Comparison of ENCODE assay signal across 9 mouse cellular contexts in the genomic region with DNA sequence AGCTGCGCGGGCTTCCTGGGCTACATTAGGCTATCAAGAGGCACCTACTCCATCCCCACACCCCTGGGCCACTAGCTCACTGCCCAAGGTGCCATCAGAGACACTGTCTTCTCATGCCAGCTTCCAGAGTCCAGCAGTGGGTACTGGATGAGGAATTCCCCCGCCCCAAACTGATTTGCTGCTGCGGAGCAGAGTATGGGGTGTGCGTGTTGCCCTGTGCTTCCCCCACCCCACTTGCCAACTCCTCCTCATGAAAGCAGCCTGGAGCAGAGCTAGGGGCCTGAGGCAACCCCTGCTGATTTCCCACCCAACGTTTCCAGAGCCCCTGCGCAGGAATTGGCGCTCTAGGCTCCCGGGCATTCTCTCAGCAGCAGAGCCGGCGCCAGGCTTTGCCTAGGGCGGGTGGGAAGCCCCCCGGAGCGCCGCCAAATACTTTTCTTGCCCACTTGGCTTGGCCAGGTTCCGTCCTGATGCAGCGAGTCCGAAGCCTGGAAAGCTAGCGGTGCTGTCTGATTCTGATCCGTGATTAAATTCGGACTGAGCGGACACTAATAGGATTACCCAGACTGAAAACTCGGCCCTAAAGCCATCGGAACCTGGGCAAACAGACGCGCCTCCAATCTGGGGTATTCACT. TPM values are rescaled to one million over a fixed set of nuclear protein-coding genes. Genes with fewer than 3 reads are reported as not detected.
DNase-seq lines count a peak whose midpoint lies in the region; ATAC-seq and TF ChIP-seq lines count a peak whose summit lies in the region.
"Had no signal": no experiment of that assay in that cellular context is flagged by ENCODE, and none has a peak within 500 bp of the region (broad histone marks: within the 10 kb centered on the region; RNA-seq: fewer than 3 reads in every experiment).

No protein-coding gene starts in this region.

- no peaks in the 10 kb centered on the region for H3K9me3 ChIP-seq in hindbrain, embryonic 15.5 days
- H3K9me3 ChIP-seq in limb, embryonic 14.5 days (ENCODE audit: control insufficient read depth, low read length) = no peaks in the 10 kb centered on the region

- peak overlapping the region; percentile 54 for H3K4me3 ChIP-seq in hindbrain, embryonic 15.5 days
- peak overlapping the region; percentile 44 for H3K4me3 ChIP-seq in limb, embryonic 14.5 days (replicated peaks; ENCODE audit: low read length)

- peaks cover 18% of the 10 kb centered on the region for H3K4me1 ChIP-seq in hindbrain, embryonic 15.5 days (replicated peaks)
- no peaks in the 10 kb centered on the region for H3K4me1 ChIP-seq in limb, embryonic 14.5 days (ENCODE audit: control insufficient read depth, insufficient read depth, low read length)

- H3K27me3 ChIP-seq in hindbrain, embryonic 15.5 days = 0 out of 2 replicates have a peak, but pooled peaks cover 2% of the 10 kb centered on the region
- peaks cover 4% of the 10 kb centered on the region for H3K27me3 ChIP-seq in limb, embryonic 14.5 days (ENCODE audit: control insufficient read depth, insufficient read depth, low read length)

- peak overlapping the region; percentile 67 for H3K27ac ChIP-seq in hindbrain, embryonic 15.5 days (replicated peaks)
- no peak overlapping the region for H3K27ac ChIP-seq in limb, embryonic 14.5 days (replicated peaks; ENCODE audit: low read depth, low read length)

- 16% methylated on average over 26 of the region's 26 CpGs for WGBS in hindbrain, embryonic 15.5 days
- 17% methylated on average over 25 of the region's 26 CpGs for WGBS in limb, embryonic 14.5 days

- DNase-seq in embryo, embryonic 10.5 days (ENCODE audit: low spot score) = peak; percentile 20
- no peak for DNase-seq in embryo, embryonic 10 days (ENCODE audit: low spot score)
- DNase-seq in cerebellum, adult 11-12 months = peak; percentile 57
- DNase-seq in limb, embryonic 14.5 days (ENCODE audit: low spot score) = no peak
- DNase-seq in retina, adult 2 months (ENCODE audit: low read depth, low spot score) = peak; percentile 67
- DNase-seq in MN1 (ENCODE audit: low spot score) = no peak

- 0 out of 2 replicates have a peak, but pooled peaks have one; percentile 4 for ATAC-seq in frontal cortex, adult (ENCODE audit: low TSS enrichment)
- peak; percentile 20; the same call in 1 of the 2 replicates for ATAC-seq in hindbrain, embryonic 15.5 days (ENCODE audit: low FRiP score, low read depth)
- ATAC-seq in limb, embryonic 14.5 days (ENCODE audit: low FRiP score, low read depth) = no peak

- peak overlapping the region; percentile 77 for H3K4me2 ChIP-seq in hindbrain, embryonic 15.5 days
- H3K4me2 ChIP-seq in limb, embryonic 14.5 days (replicated peaks; ENCODE audit: low read depth, low read length, severe bottlenecking) = peak overlapping the region; percentile 66

- H3K36me3 ChIP-seq in hindbrain, embryonic 15.5 days = no peaks in the 10 kb centered on the region
- no peaks in the 10 kb centered on the region for H3K36me3 ChIP-seq in limb, embryonic 14.5 days (ENCODE audit: control insufficient read depth, insufficient read depth, low read length)

- TF ChIP-seq POLR2A in limb, embryonic 14.5 days (IDR thresholded peaks at IDR 0.05; ENCODE audit: borderline replicate concordance, extremely low read depth, insufficient read depth, insufficient read length) = no peak

- peak overlapping the region; percentile 66 for H3K9ac ChIP-seq in hindbrain, embryonic 15.5 days
- H3K9ac ChIP-seq in limb, embryonic 14.5 days (ENCODE audit: low read depth, low read length, severe bottlenecking) = peak overlapping the region; percentile 36; the same call in 1 of the 2 replicates

RNA-seq across cellular contexts. Expression of a gene that starts 0.7 kb away (rescaled TPM):
- polyA plus RNA-seq in hindbrain, embryonic 15.5 days (2015; fragmentation: Nextera tagmentation; extraction: Ambion mirVana) = 5.6 and 6.4 TPM in 2 replicates
- polyA plus RNA-seq in limb, embryonic 14.5 days (2012; rRNA removed) = 3.9 and 5.0 TPM in 2 replicates
- polyA plus RNA-seq in limb, embryonic 14.5 days (2014; fragmentation: Nextera tagmentation; extraction: Ambion mirVana) = 3.6 and 4.0 TPM in 2 replicates
- polyA plus RNA-seq: C2C12 had no signal

Comparison
In these comparisons a context has a peak if more than half of its experiments do, and no peak if none do; other contexts are left out.
1. DNase-seq: peak in embryo, embryonic 10.5 days (single experiment), cerebellum, adult 11-12 months (single experiment) and retina, adult 2 months (single experiment); none in embryo, embryonic 10 days (single experiment), limb, embryonic 14.5 days (single experiment) and MN1 (single experiment).